Mouse (Mus musculus) midbrain, embryonic 13.5 days (tissue): ENCODE measurements around the gene Focad. TPM values are rescaled to one million over a fixed set of nuclear protein-coding genes. Genes with fewer than 3 reads are reported as not detected.

Experiments
- ATAC-seq: fragments of 200-750 bp; cut with Nextera tagmentation; 2 replicates; pipeline ENCODE4 v1.8.0; 2017; ENCODE audit warnings: mild to moderate bottlenecking, moderate TSS enrichment, moderate library complexity
- H3K27ac ChIP-seq: fragments of 300-500 bp; sonication (generic); 2 replicates; pipeline ENCODE4 v1.5.1; 2015; ENCODE audit warnings: inconsistent platforms, mild to moderate bottlenecking, moderate library complexity
- H3K27me3 ChIP-seq: fragments of 300-500 bp; sonication (generic); 2 replicates; pipeline ENCODE4 v1.6.1; 2015; ENCODE audit warnings: mild to moderate bottlenecking, inconsistent platforms
- H3K36me3 ChIP-seq: fragments of 300-500 bp; sonication (generic); 2 replicates; pipeline ENCODE4 v1.6.1; 2015; ENCODE audit warnings: mild to moderate bottlenecking, inconsistent platforms
- H3K4me1 ChIP-seq: fragments of 300-500 bp; sonication (generic); replicated peaks from 2 replicates; pipeline ENCODE4 v1.6.1; 2015; ENCODE audit warnings: inconsistent platforms
- H3K4me2 ChIP-seq: fragments of 300-500 bp; sonication (generic); replicated peaks from 2 replicates; pipeline ENCODE4 v1.6.1; 2015; ENCODE audit warnings: moderate library complexity, mild to moderate bottlenecking, inconsistent platforms
- H3K4me3 ChIP-seq: fragments of 300-500 bp; sonication (generic); replicated peaks from 2 replicates; pipeline ENCODE4 v1.5.1; 2015; ENCODE audit warnings: mild to moderate bottlenecking, inconsistent platforms
- H3K9ac ChIP-seq: fragments of 300-500 bp; sonication (generic); replicated peaks from 2 replicates; pipeline ENCODE4 v1.6.1; 2015; ENCODE audit warnings: mild to moderate bottlenecking, inconsistent platforms
- H3K9me3 ChIP-seq: fragments of 300-500 bp; sonication (generic); 2 replicates; pipeline ENCODE4 v1.6.1; 2016; ENCODE audit warnings: mild to moderate bottlenecking, inconsistent platforms
- WGBS: fragments of 180-500 bp; shearing (Covaris S2); methylation state at CpG from one replicate; pipeline ENCODE4 v1.1.7; 2015; 5-methylcytosine and 5-hydroxymethylcytosine counted together
- polyA plus RNA-seq: library from polyadenylated mRNA; unstranded; fragments of >200 nt; fragmentation: Nextera tagmentation; extraction: Ambion mirVana; gene quantifications from 2 replicates; pipeline ENCODE4 v1.2.1, GENCODE M21; 2015

The Focad gene
- polyA plus RNA-seq, 1 experiment from 2014 or later, result 12.7 TPM

DNA sequence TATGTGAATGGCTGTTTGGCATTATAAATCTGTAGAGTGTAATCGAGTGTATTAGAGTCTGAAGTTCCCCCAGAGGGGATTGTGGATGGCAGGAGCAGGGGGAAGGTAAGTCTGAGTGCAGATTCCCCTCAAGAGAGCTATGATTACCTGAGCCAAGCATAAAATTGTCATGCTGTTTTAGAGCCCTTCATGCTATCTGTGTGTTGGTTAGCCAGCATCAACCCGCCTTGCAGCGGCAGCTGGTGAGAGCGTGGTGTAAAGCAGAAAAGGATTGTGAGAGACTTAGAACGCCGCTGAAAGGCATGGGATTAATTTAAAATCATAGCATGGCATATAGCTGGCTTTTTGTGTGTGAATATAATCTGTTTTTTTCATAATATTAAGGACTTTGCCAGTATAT lies 63.2 kb downstream of the Focad start:
- ATAC-seq, result peak; percentile 43; the same call in 1 of the 2 replicates
- no peak overlapping the region for H3K9ac ChIP-seq
- no peaks in the 10 kb centered on the region for H3K36me3 ChIP-seq
- no peak overlapping the region for H3K4me3 ChIP-seq
- H3K27me3 ChIP-seq, result no peaks in the 10 kb centered on the region
- no peaks in the 10 kb centered on the region for H3K9me3 ChIP-seq
- no peak overlapping the region for H3K4me2 ChIP-seq
- H3K4me1 ChIP-seq, result peaks cover 18% of the 10 kb centered on the region
- peak overlapping the region; percentile 9; the same call in 1 of the 2 replicates for H3K27ac ChIP-seq
- 82% methylated on average over 6 of the region's 6 CpGs for WGBS

DNA sequence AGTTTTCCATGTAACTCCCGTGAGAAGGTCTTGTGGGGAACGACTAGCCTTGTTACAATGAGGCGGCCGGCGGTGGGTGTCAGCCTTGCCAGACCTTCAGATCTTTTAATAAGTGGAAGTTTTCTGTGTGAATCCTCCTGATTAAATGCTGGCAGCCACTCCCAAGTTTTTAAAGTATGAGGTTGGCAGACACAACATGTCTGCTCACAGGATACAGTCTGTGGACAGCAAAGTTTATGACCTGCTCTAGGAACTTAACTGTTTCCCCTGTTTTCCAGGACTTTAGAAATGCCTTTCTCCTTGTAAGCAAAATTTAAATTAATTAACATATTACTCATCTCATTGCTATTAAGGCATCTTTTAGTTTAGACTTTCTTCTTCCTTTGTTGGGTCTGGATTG lies 64.8 kb downstream of the Focad start:
- no peak overlapping the region for H3K27ac ChIP-seq
- no peak overlapping the region for H3K9ac ChIP-seq
- no peak overlapping the region for H3K4me2 ChIP-seq
- WGBS, result 76% methylated on average over 5 of the region's 5 CpGs
- H3K27me3 ChIP-seq, result no peaks in the 10 kb centered on the region
- no peak for ATAC-seq
- H3K4me3 ChIP-seq, result no peak overlapping the region
- peaks cover 32% of the 10 kb centered on the region for H3K4me1 ChIP-seq
- no peaks in the 10 kb centered on the region for H3K36me3 ChIP-seq
- H3K9me3 ChIP-seq, result no peaks in the 10 kb centered on the region

DNA sequence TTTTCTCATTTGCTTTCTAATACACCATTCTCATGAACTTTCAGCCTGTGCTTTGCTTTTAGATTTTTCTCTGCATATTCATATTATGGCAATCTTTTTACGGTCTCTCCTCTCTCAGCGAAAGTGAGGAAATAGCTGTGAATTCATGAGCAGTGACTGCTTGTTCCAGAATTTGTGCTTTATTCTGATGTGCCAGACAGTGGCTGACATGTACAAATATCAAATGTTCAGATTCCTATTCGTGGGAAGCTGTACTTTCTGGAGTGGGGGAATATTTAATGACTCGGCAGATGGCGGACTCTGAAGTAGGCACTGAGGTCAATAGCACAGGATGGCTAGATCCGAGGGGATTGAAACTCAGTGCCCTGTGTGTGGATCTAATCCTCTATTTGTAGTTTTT lies 65.3 kb downstream of the Focad start:
- ATAC-seq, result no peak

DNA sequence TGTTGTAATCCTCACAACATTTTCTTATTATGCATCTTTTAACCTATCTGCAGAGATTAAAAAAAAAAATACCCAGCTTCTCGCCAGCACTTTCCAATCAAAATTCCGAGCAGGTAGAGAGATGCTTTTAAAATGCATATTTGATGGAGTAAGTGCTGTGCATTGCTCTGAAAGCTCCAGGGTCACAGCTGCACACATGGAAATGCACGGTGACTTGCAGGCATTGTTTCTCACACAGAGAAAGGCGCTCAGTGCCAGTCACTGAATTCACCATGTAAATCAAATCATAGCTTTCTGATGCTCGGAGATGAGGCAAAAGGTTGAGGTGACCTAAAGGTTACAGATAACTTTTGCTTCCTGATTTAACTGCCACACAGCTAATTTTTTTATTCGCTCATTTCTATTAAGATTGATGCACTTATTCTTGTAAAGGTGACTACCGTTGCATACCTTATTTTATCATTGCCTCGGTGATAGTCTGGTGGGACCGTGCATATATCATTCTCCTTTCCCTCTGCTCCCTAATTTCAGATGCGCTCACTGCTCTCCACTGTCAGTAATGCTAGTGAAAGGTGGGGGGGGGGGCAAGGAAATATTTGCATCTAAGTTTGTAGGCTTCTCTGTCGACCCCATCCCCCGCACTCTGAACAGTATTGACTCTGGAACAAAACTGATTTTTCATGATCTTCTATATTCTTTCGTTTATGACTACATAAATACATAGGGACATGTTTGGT lies 69.2 kb downstream of the Focad start:
- no peak overlapping the region; the same call in 1 of the 2 replicates for H3K9ac ChIP-seq
- no peak overlapping the region for H3K4me3 ChIP-seq
- peaks cover 37% of the 10 kb centered on the region for H3K4me1 ChIP-seq
- 41% methylated on average over 13 of the region's 13 CpGs for WGBS
- no peaks in the 10 kb centered on the region for H3K9me3 ChIP-seq
- no peaks in the 10 kb centered on the region for H3K36me3 ChIP-seq
- H3K27me3 ChIP-seq, result no peaks in the 10 kb centered on the region
- peak; percentile 86 for ATAC-seq
- H3K27ac ChIP-seq, result peak overlapping the region; percentile 76
- peak overlapping the region; percentile 24 for H3K4me2 ChIP-seq

More for the DNA sequence above, 65.3 kb downstream of the Focad start:
- no peak overlapping the region for H3K9ac ChIP-seq
- H3K4me2 ChIP-seq, result no peak overlapping the region
- H3K36me3 ChIP-seq, result no peaks in the 10 kb centered on the region
- H3K4me1 ChIP-seq, result peaks cover 35% of the 10 kb centered on the region
- H3K4me3 ChIP-seq, result no peak overlapping the region
- 61% methylated on average over 6 of the region's 6 CpGs for WGBS
- H3K27ac ChIP-seq, result no peak overlapping the region
- no peaks in the 10 kb centered on the region for H3K9me3 ChIP-seq
- H3K27me3 ChIP-seq, result no peaks in the 10 kb centered on the region

DNA sequence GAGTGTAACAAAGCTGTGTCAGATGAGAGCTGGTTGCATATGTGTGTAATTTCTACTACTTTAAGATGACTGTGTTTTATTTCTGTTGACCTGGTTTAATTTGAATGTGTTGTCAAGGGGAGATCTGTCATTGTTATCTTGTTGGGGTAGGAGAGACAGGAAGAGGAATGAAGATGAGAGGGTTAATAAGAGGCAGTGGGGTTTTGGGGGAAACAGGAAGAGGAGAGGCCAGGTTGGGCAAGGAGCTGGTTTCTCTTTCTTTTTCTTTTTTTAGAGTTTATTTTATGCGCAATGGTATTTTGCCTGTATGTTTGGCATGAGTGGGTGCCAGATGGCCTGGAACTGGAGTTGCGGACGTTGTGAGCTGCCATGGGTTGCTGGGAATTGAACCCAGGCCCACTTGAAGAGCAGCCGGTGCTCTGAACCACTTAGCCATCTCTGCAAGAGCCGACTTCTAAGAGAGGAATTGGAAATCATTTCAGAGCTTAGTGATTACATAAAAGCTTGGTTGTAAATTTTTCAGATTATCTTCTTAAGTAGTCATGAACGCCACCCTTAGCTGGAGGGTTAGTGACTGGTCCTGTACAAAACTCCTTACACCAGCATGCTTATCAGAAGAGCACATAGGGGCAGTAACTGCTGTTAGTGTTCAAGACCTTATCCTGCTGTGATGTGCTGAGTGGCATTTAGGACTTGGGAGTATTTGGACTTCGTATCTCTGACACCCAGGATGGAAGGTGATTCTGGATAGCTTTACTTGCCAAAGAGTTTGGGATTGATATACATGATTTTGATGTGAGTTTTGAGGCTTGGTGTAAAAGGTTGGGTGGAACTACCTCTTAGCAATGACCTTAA lies 72.8 kb downstream of the Focad start:
- H3K9me3 ChIP-seq, result no peaks in the 10 kb centered on the region
- no peak overlapping the region for H3K9ac ChIP-seq
- 83% methylated on average over 7 of the region's 7 CpGs for WGBS
- no peak overlapping the region for H3K4me3 ChIP-seq
- no peak overlapping the region for H3K4me2 ChIP-seq
- no peak for ATAC-seq
- no peak overlapping the region for H3K27ac ChIP-seq
- H3K36me3 ChIP-seq, result no peaks in the 10 kb centered on the region
- H3K4me1 ChIP-seq, result peaks cover 34% of the 10 kb centered on the region
- H3K27me3 ChIP-seq, result no peaks in the 10 kb centered on the region

DNA sequence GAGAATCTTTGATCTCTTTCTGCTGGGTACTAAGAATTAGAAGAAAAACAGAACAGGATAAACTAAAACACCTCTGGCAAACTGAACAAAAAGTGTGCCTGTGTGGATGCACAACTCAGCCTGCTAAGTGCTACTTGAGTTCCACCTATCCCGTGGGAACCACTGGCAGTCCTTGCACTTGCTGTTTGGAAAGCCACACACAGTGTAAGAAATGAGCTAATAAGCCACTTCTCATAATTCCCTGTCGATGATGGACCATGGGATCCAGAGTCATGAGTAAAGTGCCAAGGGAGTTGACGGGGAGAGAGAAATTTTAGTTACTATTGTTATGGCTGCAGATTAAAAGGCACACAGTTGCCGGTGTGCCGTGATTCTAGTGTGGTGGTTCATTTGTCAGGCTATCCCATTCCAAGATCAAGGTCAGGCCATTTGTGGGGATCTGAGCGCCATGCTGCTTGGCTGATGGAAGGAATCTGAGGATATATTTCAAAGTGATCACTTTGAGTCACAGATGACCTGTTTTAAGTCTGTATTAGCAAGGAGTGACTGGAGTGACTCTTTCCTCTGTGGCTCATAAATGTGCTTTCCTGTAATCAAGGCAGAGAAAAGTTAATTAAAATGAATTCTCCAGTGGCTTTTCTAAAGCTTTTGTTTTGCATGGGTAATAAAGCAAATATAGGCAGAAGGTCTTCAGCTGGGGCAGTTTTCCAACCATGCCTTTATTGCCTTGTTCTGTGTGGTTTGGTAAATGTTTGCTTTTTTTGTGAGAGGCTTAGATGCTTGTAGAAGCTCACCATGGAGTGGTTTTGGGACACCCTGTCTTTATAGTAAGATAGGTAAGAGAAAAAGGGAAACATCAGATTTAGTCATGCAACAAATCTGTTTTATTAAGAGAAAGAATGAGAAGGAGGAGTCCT lies 80.9 kb downstream of the Focad start:
- Histone ChIP-seq H3K4me2 (no peak overlapping the region), H3K9me3 (no peaks in the 10 kb centered on the region), H3K4me3 (no peak overlapping the region), H3K27me3 (no peaks in the 10 kb centered on the region), H3K27ac (no peak overlapping the region), H3K36me3 (no peaks in the 10 kb centered on the region), H3K4me1 (no peaks in the 10 kb centered on the region), H3K9ac (no peak overlapping the region)
- ATAC-seq, result no peak
- WGBS, result 80% methylated on average over 6 of the region's 6 CpGs

DNA sequence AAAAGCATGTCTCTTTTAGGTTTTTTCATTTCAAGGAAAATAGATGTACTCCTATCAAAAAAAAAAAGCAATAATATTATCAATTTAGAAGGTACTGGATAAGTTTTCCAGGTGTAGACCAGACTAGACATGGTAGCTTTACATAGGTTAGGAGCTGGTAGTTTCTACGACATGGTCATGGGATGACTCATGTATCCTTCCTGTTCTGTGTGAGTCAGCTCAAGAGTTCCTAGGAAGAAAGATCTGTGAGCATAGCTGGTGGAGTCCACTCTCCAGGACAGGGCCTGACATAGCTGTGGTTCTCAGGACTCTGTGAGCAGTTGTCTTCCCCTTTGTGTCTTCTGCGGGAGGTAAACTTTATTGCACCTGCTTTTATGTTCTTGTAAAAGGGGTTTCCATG lies 84.9 kb downstream of the Focad start:
- WGBS, result 93% methylated on average over 2 of the region's 2 CpGs
- Histone ChIP-seq H3K36me3 (0 out of 2 replicates have a peak, but pooled peaks cover 3% of the 10 kb centered on the region), H3K27me3 (no peaks in the 10 kb centered on the region), H3K9me3 (no peaks in the 10 kb centered on the region), H3K9ac (no peak overlapping the region), H3K4me3 (no peak overlapping the region), H3K27ac (no peak overlapping the region), H3K4me1 (no peaks in the 10 kb centered on the region), H3K4me2 (no peak overlapping the region)
- ATAC-seq, result no peak

DNA sequence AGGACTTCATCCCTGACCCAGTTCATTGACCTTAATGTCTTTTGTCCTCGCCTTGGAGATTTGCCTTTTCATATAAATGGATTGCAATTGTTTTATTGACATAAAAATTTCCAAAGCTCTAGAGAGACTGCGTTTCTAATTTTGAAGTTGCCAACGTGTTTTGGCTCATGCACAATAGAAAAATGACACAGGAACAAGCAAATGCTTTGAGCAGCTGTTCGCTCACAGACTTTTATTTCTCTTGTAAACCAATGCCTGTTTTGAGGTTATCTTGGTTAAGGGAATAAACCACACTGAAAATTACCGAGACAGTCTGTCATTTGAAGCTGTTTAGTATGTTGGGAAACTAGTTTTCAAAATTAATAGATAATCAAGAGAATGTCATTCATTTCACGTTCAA lies 89.9 kb downstream of the Focad start:
- Histone ChIP-seq H3K4me1 (no peaks in the 10 kb centered on the region), H3K4me3 (no peak overlapping the region), H3K36me3 (0 out of 2 replicates have a peak, but pooled peaks cover 3% of the 10 kb centered on the region), H3K4me2 (no peak overlapping the region), H3K9me3 (no peaks in the 10 kb centered on the region), H3K27me3 (no peaks in the 10 kb centered on the region), H3K27ac (no peak overlapping the region), H3K9ac (no peak overlapping the region)
- 78% methylated on average over 6 of the region's 6 CpGs for WGBS
- no peak for ATAC-seq

DNA sequence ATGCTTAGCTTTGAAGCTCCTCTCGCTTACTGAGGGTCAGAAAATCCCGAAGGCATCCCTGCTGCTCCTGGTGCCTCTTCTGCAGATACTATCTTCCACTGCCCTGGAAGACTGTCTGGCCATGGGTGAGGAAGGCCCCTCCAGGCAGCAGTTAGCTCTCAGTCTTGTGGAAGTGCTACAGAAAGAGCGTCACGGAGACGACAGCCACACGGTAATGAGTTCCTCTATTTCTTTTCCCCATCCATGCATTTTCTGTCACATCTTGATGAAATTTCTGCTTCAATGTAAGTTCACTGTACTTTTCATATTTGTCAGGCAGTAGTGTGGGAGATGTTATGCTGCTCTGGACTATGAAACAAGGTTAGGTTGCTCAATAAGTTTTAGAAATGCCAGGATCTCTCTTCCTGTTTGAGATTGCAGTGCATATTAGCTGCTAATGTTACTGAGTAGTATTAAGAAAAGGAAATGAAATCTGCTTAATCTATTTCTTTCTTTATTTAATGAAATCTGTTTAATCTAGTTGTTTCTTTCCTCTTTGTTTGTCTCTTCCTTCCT lies 91.5 kb downstream of the Focad start:
- Histone ChIP-seq H3K4me1 (no peaks in the 10 kb centered on the region), H3K4me2 (no peak overlapping the region), H3K27ac (no peak overlapping the region), H3K9me3 (no peaks in the 10 kb centered on the region), H3K4me3 (no peak overlapping the region), H3K9ac (no peak overlapping the region), H3K27me3 (no peaks in the 10 kb centered on the region), H3K36me3 (0 out of 2 replicates have a peak, but pooled peaks cover 3% of the 10 kb centered on the region)
- WGBS, result 82% methylated on average over 6 of the region's 6 CpGs
- no peak for ATAC-seq

DNA sequence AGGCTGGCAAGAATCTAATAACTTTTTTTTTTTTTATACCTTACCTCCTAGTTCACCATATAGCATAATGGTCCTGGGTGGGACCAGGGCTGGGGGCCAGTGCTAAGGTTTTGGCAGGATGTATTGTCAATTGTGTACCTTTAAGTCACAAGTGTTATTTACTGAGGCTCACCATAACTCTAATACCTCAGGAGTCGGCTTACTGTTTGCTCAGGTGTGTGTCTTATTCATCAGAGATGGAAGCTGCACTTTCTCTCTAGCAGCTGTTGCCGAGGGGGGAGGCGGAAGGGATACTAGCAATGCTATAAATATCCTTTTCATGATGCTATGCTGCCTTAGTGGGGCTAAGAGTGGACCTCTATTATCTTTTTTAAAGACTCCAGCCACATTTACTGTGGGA lies 93.2 kb downstream of the Focad start:
- H3K27me3 ChIP-seq, result no peaks in the 10 kb centered on the region
- 85% methylated on average over 3 of the region's 3 CpGs for WGBS
- no peaks in the 10 kb centered on the region for H3K4me1 ChIP-seq
- H3K36me3 ChIP-seq, result 0 out of 2 replicates have a peak, but pooled peaks cover under 1% of the 10 kb centered on the region
- ATAC-seq, result no peak
- H3K9me3 ChIP-seq, result no peaks in the 10 kb centered on the region
- no peak overlapping the region for H3K27ac ChIP-seq
- H3K9ac ChIP-seq, result no peak overlapping the region
- H3K4me2 ChIP-seq, result no peak overlapping the region
- H3K4me3 ChIP-seq, result no peak overlapping the region

DNA sequence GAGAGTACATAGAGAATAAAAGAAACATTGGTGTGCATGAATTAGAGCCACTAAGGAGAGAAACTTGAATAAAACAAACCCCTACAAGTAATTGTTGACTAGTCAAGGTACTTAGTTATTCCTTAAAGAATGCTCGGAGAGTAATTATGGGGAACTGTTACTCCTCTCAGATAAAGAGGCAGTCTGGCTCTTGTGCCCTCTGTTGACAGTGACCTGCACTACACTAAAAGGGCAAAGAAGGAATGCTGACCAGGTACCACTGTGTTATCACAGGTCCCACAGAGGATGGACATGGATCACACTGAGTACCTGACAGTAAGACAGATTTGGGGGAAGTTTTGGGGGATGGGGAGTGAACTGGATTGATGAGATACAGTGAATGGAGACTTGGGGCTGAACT lies 95.1 kb downstream of the Focad start:
- Histone ChIP-seq H3K4me3 (no peak overlapping the region), H3K36me3 (no peaks in the 10 kb centered on the region), H3K4me2 (no peak overlapping the region), H3K27ac (no peak overlapping the region), H3K4me1 (no peaks in the 10 kb centered on the region), H3K9me3 (no peaks in the 10 kb centered on the region), H3K27me3 (no peaks in the 10 kb centered on the region), H3K9ac (no peak overlapping the region)
- 93% methylated on average over 1 of the region's 1 CpGs for WGBS
- no peak for ATAC-seq
